Mouse (Mus musculus) lung, embryonic 14.5 days (tissue): ENCODE measurements around the gene Abca13. TPM values are rescaled to one million over a fixed set of nuclear protein-coding genes. Genes with fewer than 3 reads are reported as not detected.
A peak's percentile ranks its signal among the peaks of the same experiment; 100 is the strongest.
"Not testable (repeated sequence)": the region's sequence is repeated elsewhere in the genome, so short reads cannot be mapped to it uniquely, and the experiment has no call there.

Experiments
- ATAC-seq: fragments of 200-750 bp; cut with Nextera tagmentation; 2 replicates; pipeline ENCODE4 v1.8.0; 2017; ENCODE audit warnings: mild to moderate bottlenecking, moderate TSS enrichment, moderate library complexity; ENCODE audit not compliant: insufficient read depth
- DNase-seq: peaks from one replicate; pipeline ENCODE4 v3.0.0-alpha.2; 2015
- H3K27ac ChIP-seq: fragments of 300-500 bp; sonication (generic); 2 replicates; pipeline ENCODE4 v1.5.1; 2014; ENCODE audit warnings: low read depth, mild to moderate bottlenecking, moderate library complexity
- H3K27me3 ChIP-seq: fragments of 300-500 bp; sonication (generic); 2 replicates; pipeline ENCODE4 v1.6.1; 2014; ENCODE audit warnings: low read length, control low read depth; ENCODE audit not compliant: insufficient read depth
- H3K36me3 ChIP-seq: fragments of 300-500 bp; sonication (generic); 2 replicates; pipeline ENCODE4 v1.6.1; 2014; ENCODE audit warnings: control low read depth; ENCODE audit not compliant: insufficient read depth
- H3K4me1 ChIP-seq: fragments of 300-500 bp; sonication (generic); 2 replicates; pipeline ENCODE4 v1.6.1; 2014; ENCODE audit warnings: antibody characterized with exemption, control low read depth; ENCODE audit not compliant: insufficient read depth
- H3K4me2 ChIP-seq: fragments of 300-500 bp; sonication (generic); 2 replicates; pipeline ENCODE4 v1.6.1; 2014; ENCODE audit warnings: mild to moderate bottlenecking
- H3K4me3 ChIP-seq: fragments of 300-500 bp; sonication (generic); 2 replicates; pipeline ENCODE4 v1.5.1; 2014; ENCODE audit warnings: low read depth, low read length
- H3K9ac ChIP-seq: fragments of 300-500 bp; sonication (generic); 2 replicates; pipeline ENCODE4 v1.6.1; 2014
- H3K9me3 ChIP-seq: fragments of 300-500 bp; sonication (generic); 2 replicates; pipeline ENCODE4 v1.6.1; 2016; ENCODE audit warnings: low read depth, low read length, control low read depth
- CTCF ChIP-seq: IDR thresholded peaks from 2 replicates; pipeline ENCODE4 v1.5.1; 2016; ENCODE audit warnings: antibody characterized with exemption, low read depth
- WGBS: fragments of 180-500 bp; shearing (Covaris S2); extraction: QIAGEN DNeasy Blood & Tissue Kit; methylation state at CpG from one replicate; pipeline ENCODE4 v1.1.7; 2014; 5-methylcytosine and 5-hydroxymethylcytosine counted together
- polyA plus RNA-seq: library from polyadenylated mRNA; unstranded; fragments of >200 nt; fragmentation: Nextera tagmentation; extraction: Ambion mirVana; gene quantifications from 2 replicates; pipeline ENCODE4 v1.2.1, GENCODE M21; 2014

The Abca13 gene
- polyA plus RNA-seq, 1 experiment from 2014 or later = 0.08 TPM

GRCm38 (mm10) chr11:9181477-9181876 lies 10.3 kb upstream of the Abca13 start:
- Histone ChIP-seq H3K27me3 (no peaks in the 10 kb centered on the region), H3K36me3 (no peaks in the 10 kb centered on the region), H3K27ac (no peak overlapping the region), H3K4me2 (no peak overlapping the region), H3K4me1 (no peaks in the 10 kb centered on the region), H3K9me3 (no peaks in the 10 kb centered on the region), H3K9ac (no peak overlapping the region), H3K4me3 (no peak overlapping the region)
- WGBS = 77% methylated on average over 1 of the region's 1 CpGs
- no peak for ATAC-seq
- DNase-seq = no peak
- TF ChIP-seq CTCF = no peak

- DNase-seq, ATAC-seq, H3K4me3 ChIP-seq, H3K27me3 ChIP-seq, H3K9ac ChIP-seq, H3K36me3 ChIP-seq, H3K4me1 ChIP-seq, H3K4me2 ChIP-seq, H3K27ac ChIP-seq, H3K9me3 ChIP-seq: not testable (repeated sequence)
These were observed 2.3 kb upstream of the Abca13 start for GRCm38 (mm10) chr11:9189471-9189870.

GRCm38 (mm10) chr11:9190772-9191554 lies 779 bp upstream of the Abca13 start:
- 39% methylated on average over 11 of the region's 11 CpGs for WGBS
- peak; percentile 55 for DNase-seq

GRCm38 (mm10) chr11:9194861-9195260 lies 3.1 kb downstream of the Abca13 start:
- Histone ChIP-seq H3K9ac (no peak overlapping the region), H3K4me3 (no peak overlapping the region), H3K4me2 (no peak overlapping the region), H3K9me3 (no peaks in the 10 kb centered on the region), H3K27me3 (no peaks in the 10 kb centered on the region), H3K36me3 (no peaks in the 10 kb centered on the region), H3K4me1 (no peaks in the 10 kb centered on the region), H3K27ac (no peak overlapping the region)
- TF ChIP-seq CTCF = no peak
- 79% methylated on average over 3 of the region's 3 CpGs for WGBS
- DNase-seq = no peak
- ATAC-seq = no peak

More at GRCm38 (mm10) chr11:9190772-9191554, 779 bp upstream of the Abca13 start:
- no peak overlapping the region for H3K4me2 ChIP-seq
- no peak overlapping the region for H3K9ac ChIP-seq
- no peaks in the 10 kb centered on the region for H3K27me3 ChIP-seq
- peak; percentile 90 for ATAC-seq
- no peaks in the 10 kb centered on the region for H3K36me3 ChIP-seq
- TF ChIP-seq CTCF = no peak
- H3K27ac ChIP-seq = peak overlapping the region; percentile 62
- H3K4me1 ChIP-seq = no peaks in the 10 kb centered on the region
- no peaks in the 10 kb centered on the region for H3K9me3 ChIP-seq
- no peak overlapping the region for H3K4me3 ChIP-seq

GRCm38 (mm10) chr11:9199868-9200267 lies 8.1 kb downstream of the Abca13 start:
- 75% methylated on average over 2 of the region's 2 CpGs for WGBS
- no peaks in the 10 kb centered on the region for H3K9me3 ChIP-seq
- DNase-seq = no peak
- no peak for ATAC-seq
- TF ChIP-seq CTCF = no peak
- H3K27me3 ChIP-seq = no peaks in the 10 kb centered on the region
- no peaks in the 10 kb centered on the region for H3K36me3 ChIP-seq
- no peak overlapping the region for H3K27ac ChIP-seq
- no peaks in the 10 kb centered on the region for H3K4me1 ChIP-seq
- H3K9ac ChIP-seq = no peak overlapping the region
- no peak overlapping the region for H3K4me3 ChIP-seq
- H3K4me2 ChIP-seq = no peak overlapping the region

- Histone ChIP-seq H3K4me3 (no peak overlapping the region), H3K27me3 (no peaks in the 10 kb centered on the region), H3K4me1 (no peaks in the 10 kb centered on the region), H3K4me2 (no peak overlapping the region), H3K27ac (no peak overlapping the region), H3K9ac (no peak overlapping the region), H3K36me3 (no peaks in the 10 kb centered on the region), H3K9me3 (no peaks in the 10 kb centered on the region)
- ATAC-seq (no peak), DNase-seq (no peak)
- WGBS = 51% methylated on average over 8 of the region's 8 CpGs
- TF ChIP-seq CTCF = no peak
These were observed 19.0 kb downstream of the Abca13 start for GRCm38 (mm10) chr11:9210707-9211106.

GRCm38 (mm10) chr11:9213580-9213979 lies 21.8 kb downstream of the Abca13 start:
- no peaks in the 10 kb centered on the region for H3K27me3 ChIP-seq
- WGBS = 77% methylated on average over 9 of the region's 9 CpGs
- no peak overlapping the region for H3K27ac ChIP-seq
- no peak overlapping the region for H3K4me2 ChIP-seq
- H3K9ac ChIP-seq = no peak overlapping the region
- DNase-seq (peak; percentile 5), ATAC-seq (no peak)
- H3K36me3 ChIP-seq = no peaks in the 10 kb centered on the region
- TF ChIP-seq CTCF = no peak
- no peaks in the 10 kb centered on the region for H3K9me3 ChIP-seq
- H3K4me3 ChIP-seq = no peak overlapping the region
- no peaks in the 10 kb centered on the region for H3K4me1 ChIP-seq
